Mouse (Mus musculus) liver, embryonic 12.5 days (tissue): ENCODE results near the gene Mta1. TPM values are rescaled to one million over a fixed set of nuclear protein-coding genes. Genes with fewer than 3 reads are reported as not detected.

ENCODE experiments used
- ATAC-seq: fragments of 200-750 bp; cut with Nextera tagmentation; 2 replicates; pipeline ENCODE4 v1.8.0; 2017; ENCODE audit warnings: moderate number of reproducible peaks, mild to moderate bottlenecking, moderate library complexity
- H3K27ac ChIP-seq: fragments of 300-500 bp; sonication (generic); 2 replicates; pipeline ENCODE4 v1.5.1; 2016; ENCODE audit warnings: mild to moderate bottlenecking
- H3K27me3 ChIP-seq: fragments of 300-500 bp; sonication (generic); replicated peaks from 2 replicates; pipeline ENCODE4 v1.6.1; 2016; ENCODE audit warnings: mild to moderate bottlenecking, moderate library complexity
- H3K36me3 ChIP-seq: fragments of 300-500 bp; sonication (generic); 2 replicates; pipeline ENCODE4 v1.6.1; 2016; ENCODE audit warnings: mild to moderate bottlenecking, moderate library complexity
- H3K4me1 ChIP-seq: fragments of 300-500 bp; sonication (generic); 2 replicates; pipeline ENCODE4 v1.6.1; 2016
- H3K4me2 ChIP-seq: fragments of 300-500 bp; sonication (generic); 2 replicates; pipeline ENCODE4 v1.6.1; 2016; ENCODE audit warnings: mild to moderate bottlenecking, moderate library complexity
- H3K4me3 ChIP-seq: fragments of 300-500 bp; sonication (generic); 2 replicates; pipeline ENCODE4 v1.5.1; 2016; ENCODE audit warnings: mild to moderate bottlenecking, moderate library complexity
- H3K9ac ChIP-seq: fragments of 300-500 bp; sonication (generic); 2 replicates; pipeline ENCODE4 v1.6.1; 2016; ENCODE audit warnings: mild to moderate bottlenecking, moderate library complexity
- H3K9me3 ChIP-seq: fragments of 300-500 bp; sonication (generic); replicated peaks from 2 replicates; pipeline ENCODE4 v1.6.1; 2016; ENCODE audit warnings: mild to moderate bottlenecking, moderate library complexity
- WGBS: fragments of 180-500 bp; shearing (Covaris S2); methylation state at CpG from one replicate; pipeline ENCODE4 v1.1.7; 2016; ENCODE audit not compliant: insufficient replicate concordance; 5-methylcytosine and 5-hydroxymethylcytosine counted together
- polyA plus RNA-seq: library from polyadenylated mRNA; unstranded; fragments of >200 nt; fragmentation: Nextera tagmentation; extraction: Ambion mirVana; gene quantifications from 2 replicates; pipeline ENCODE4 v1.2.1, GENCODE M21; 2016

Mta1 gene
- polyA plus RNA-seq, 1 experiment from 2014 or later: 7.7 TPM

DNA sequence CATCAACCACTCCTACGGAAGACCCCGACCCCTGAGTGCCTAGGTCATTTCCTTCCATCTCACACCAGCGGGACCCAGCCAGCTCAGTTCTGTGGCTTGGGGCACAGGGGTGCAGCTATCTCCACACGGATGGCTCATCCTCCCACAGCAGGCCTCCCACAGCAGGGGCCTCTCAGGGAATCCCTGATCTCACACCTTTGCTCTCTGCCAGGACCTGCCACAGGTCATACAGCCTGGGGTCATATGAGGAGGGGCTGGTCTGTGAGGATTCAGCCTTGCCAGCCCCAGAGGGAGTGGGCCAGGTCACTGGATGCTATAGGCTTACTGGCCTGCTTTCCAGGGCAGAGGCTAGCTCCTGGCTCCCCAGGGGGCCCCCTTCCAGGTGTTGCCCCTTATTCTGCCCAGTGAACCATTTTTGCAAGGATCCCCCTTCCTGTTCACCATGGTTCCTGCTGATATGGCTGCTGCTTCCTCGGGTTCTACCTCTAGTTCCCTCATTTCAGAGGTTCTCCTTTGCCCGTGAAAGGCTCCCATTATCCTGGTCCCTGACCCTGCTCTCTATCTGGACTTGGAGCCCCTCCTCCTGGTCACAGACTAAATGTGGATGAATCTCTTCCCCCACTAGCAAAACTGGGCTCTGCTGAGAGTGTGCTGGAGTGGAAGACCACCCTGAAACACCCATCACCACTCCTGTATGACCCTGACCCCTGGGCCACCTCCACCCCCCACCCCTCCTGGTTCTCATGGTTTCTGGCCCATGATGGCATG, 1.6 kb downstream of the Mta1 start:
- Histone ChIP-seq H3K4me3 (peak overlapping the region; percentile 98), H3K27me3 (peaks cover 27% of the 10 kb centered on the region), H3K27ac (peak overlapping the region; percentile 88), H3K36me3 (peaks cover 28% of the 10 kb centered on the region), H3K4me2 (peak overlapping the region; percentile 98), H3K9ac (peak overlapping the region; percentile 99), H3K4me1 (peaks cover 73% of the 10 kb centered on the region), H3K9me3 (no peaks in the 10 kb centered on the region)
- ATAC-seq: 0 out of 2 replicates have a peak, but pooled peaks have one; percentile 25
- 15% methylated on average over 6 of the region's 6 CpGs for WGBS

- peaks cover 33% of the 10 kb centered on the region for H3K36me3 ChIP-seq
- peaks cover 82% of the 10 kb centered on the region for H3K4me1 ChIP-seq
- H3K9me3 ChIP-seq: no peaks in the 10 kb centered on the region
- peak overlapping the region; percentile 98; the same call in 1 of the 2 replicates for H3K4me2 ChIP-seq
- peaks cover 22% of the 10 kb centered on the region for H3K27me3 ChIP-seq
- H3K27ac ChIP-seq: peak overlapping the region; percentile 88; the same call in 1 of the 2 replicates
- H3K4me3 ChIP-seq: no peak overlapping the region
- no peak overlapping the region for H3K9ac ChIP-seq
- ATAC-seq: no peak
- WGBS: 71% methylated on average over 5 of the region's 5 CpGs
Measured at GRCm38 (mm10) chr12:113100448-113101076, 2.5 kb downstream of the Mta1 start.

- Histone ChIP-seq H3K27ac (0 out of 2 replicates have a peak overlapping the region, but pooled peaks have one; percentile 49), H3K4me1 (peaks cover 90% of the 10 kb centered on the region), H3K27me3 (peaks cover 14% of the 10 kb centered on the region), H3K4me2 (no peak overlapping the region), H3K9me3 (no peaks in the 10 kb centered on the region), H3K9ac (0 out of 2 replicates have a peak overlapping the region, but pooled peaks have one; percentile 12), H3K4me3 (no peak overlapping the region), H3K36me3 (peaks cover 39% of the 10 kb centered on the region)
- no peak for ATAC-seq
- WGBS: 75% methylated on average over 9 of the region's 9 CpGs
Measured at GRCm38 (mm10) chr12:113101251-113101960, 3.3 kb downstream of the Mta1 start.

DNA sequence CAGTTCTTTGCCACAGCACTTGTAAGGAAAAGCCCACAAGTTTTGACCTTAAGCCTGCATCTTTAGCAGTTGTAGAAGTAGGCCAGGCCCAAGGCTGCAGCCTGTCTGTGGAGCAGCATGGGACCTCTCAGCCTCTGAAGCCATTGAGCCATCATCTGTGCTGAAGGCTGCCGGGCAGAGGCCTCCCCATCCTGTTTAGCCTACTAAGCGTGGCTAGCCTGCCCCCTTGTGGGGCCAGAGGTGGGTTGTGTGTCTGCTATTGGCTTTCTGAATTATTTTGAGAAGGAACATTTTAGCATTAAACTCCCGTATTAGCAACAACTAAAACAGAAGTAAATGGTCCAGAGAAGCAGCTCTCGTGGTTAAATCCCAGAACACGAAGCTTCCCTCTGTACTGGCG, 4.4 kb downstream of the Mta1 start:
- H3K4me3 ChIP-seq: no peak overlapping the region
- no peak overlapping the region for H3K4me2 ChIP-seq
- H3K9me3 ChIP-seq: no peaks in the 10 kb centered on the region
- peaks cover 93% of the 10 kb centered on the region for H3K4me1 ChIP-seq
- ATAC-seq: peak; percentile 16; the same call in 1 of the 2 replicates
- H3K9ac ChIP-seq: no peak overlapping the region
- WGBS: 58% methylated on average over 6 of the region's 6 CpGs
- H3K27me3 ChIP-seq: peaks cover 3% of the 10 kb centered on the region; the same call in 1 of the 2 replicates
- H3K36me3 ChIP-seq: peaks cover 39% of the 10 kb centered on the region
- H3K27ac ChIP-seq: peak overlapping the region; percentile 37

DNA sequence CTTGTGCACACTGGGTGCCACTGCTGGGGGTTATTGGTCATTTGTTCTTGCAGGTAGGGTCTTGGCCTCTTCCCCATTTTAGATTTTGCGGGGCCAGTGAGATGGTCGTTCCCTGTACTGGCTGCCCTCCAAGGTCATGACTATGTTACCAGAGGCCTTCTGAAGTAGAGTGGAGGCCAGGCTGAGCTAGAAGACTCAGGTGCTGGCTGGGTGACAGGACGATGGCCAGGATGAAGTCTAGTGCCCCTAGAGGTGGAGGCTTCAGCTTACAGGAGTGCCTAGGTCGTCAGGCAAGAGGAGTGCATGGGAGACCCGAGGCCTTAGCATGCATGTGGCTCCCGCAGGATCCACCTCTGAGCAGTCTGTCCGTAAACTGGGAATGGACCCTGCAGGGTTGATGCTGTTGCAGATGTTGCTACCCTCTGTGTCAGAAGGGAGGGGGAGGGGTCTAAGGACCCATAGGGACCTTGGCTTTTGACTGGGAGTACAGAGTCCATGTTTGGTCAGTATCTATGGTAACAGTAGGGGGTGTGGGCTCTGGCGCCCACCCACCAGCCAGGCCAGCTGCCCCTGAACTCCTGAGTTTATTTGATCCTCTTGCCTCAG, 5.9 kb downstream of the Mta1 start:
- no peak for ATAC-seq
- WGBS: 76% methylated on average over 8 of the region's 8 CpGs
- Histone ChIP-seq H3K4me2 (no peak overlapping the region), H3K9me3 (no peaks in the 10 kb centered on the region), H3K4me1 (peaks cover 99% of the 10 kb centered on the region), H3K4me3 (no peak overlapping the region), H3K27me3 (no peaks in the 10 kb centered on the region), H3K9ac (no peak overlapping the region), H3K27ac (peak overlapping the region; percentile 62), H3K36me3 (peaks cover 43% of the 10 kb centered on the region)

DNA sequence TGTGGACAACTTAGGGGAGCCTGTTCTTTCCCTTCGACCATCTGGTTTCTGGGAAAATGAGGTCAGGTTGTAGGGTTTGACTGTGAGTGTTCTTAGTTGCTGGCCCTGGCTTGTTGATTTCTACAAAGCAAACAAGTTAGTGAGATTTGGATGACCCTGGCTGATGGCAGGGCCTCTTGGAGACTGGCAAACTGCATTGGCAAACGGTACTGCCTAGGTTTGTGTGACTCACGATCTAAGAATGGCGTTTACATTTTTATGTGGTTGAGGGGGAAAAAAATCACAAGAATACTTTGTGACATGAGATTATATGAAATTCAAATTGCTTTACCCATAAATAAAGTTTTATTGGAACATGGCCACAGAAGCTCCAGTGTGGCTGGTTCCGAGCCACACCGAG, 8.3 kb downstream of the Mta1 start:
- Histone ChIP-seq H3K27me3 (no peaks in the 10 kb centered on the region), H3K36me3 (peaks cover 35% of the 10 kb centered on the region), H3K4me2 (peak overlapping the region; percentile 60), H3K4me3 (no peak overlapping the region), H3K9ac (peak overlapping the region; percentile 67), H3K27ac (peak overlapping the region; percentile 93), H3K9me3 (no peaks in the 10 kb centered on the region), H3K4me1 (peaks cover 97% of the 10 kb centered on the region)
- WGBS: 78% methylated on average over 6 of the region's 6 CpGs
- ATAC-seq: no peak

- no peaks in the 10 kb centered on the region for H3K27me3 ChIP-seq
- ATAC-seq: peak; percentile 94
- peak overlapping the region; percentile 67 for H3K9ac ChIP-seq
- H3K4me3 ChIP-seq: peak overlapping the region; percentile 14; the same call in 1 of the 2 replicates
- peak overlapping the region; percentile 60 for H3K4me2 ChIP-seq
- 20% methylated on average over 4 of the region's 4 CpGs for WGBS
- peak overlapping the region; percentile 93 for H3K27ac ChIP-seq
- H3K36me3 ChIP-seq: peaks cover 43% of the 10 kb centered on the region
- H3K4me1 ChIP-seq: peaks cover 88% of the 10 kb centered on the region
- H3K9me3 ChIP-seq: no peaks in the 10 kb centered on the region
Measured at GRCm38 (mm10) chr12:113107431-113108124, 9.5 kb downstream of the Mta1 start.

DNA sequence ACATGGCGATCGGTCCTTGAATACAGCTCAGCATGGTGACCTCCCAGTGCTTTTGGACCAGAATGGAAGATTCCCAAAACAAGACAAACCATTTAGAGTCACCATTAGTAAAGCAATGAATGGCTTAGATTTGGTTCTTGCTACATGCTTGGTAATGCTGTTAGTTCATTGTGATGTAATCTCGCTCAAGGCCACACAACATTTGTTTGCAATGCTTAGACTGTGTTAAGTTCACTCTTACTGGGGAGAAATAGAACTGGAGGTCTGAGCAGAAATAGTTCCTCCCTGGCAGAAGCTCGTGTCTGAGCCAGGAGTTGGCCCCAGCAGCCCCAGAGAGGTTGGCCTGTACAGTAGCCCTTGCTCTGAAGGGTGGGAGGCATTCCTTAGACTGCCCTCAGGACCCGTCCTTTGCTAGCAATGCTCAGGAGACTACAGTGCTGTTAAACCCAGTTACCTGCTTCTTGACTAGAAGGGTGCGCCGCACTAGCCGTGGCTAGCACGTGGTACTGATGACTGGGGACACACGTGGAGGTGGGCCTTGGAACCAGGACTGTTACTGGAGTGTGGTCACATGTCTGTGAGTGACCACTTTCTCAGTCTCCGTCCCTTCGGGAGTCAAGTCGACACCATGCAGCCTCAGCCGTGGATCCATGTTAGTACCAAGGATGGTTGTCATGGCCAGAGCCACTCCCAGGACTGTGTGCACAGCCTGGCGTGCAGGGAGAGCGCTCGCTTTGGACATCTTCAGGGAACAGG, 10.6 kb downstream of the Mta1 start:
- peak overlapping the region; percentile 93 for H3K27ac ChIP-seq
- 85% methylated on average over 17 of the region's 17 CpGs for WGBS

DNA sequence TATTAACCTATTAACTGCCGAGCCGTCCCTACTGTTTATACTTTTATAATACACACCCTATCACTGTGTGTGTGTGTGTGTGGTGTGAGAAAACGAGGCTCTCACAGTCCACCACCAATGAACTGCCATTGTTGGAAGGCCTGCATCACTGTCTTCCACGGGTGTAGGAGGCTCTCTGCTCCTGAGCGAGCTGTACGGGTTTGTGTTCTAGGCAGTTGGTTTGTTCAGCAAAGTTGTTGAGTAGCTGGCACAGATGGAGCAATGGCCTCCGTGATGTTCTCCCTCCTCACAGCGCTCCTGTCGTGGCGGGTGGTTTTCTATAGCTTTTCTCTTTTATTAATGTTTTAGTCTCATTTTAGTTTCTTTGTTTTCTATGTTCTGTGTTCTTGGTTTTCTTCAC, 11.7 kb downstream of the Mta1 start:
- Histone ChIP-seq H3K4me2 (no peak overlapping the region), H3K27me3 (no peaks in the 10 kb centered on the region), H3K4me1 (peaks cover 75% of the 10 kb centered on the region), H3K4me3 (no peak overlapping the region), H3K27ac (peak overlapping the region; percentile 57; the same call in 1 of the 2 replicates), H3K9me3 (no peaks in the 10 kb centered on the region), H3K9ac (no peak overlapping the region), H3K36me3 (peaks cover 48% of the 10 kb centered on the region)
- ATAC-seq: no peak
- 90% methylated on average over 10 of the region's 10 CpGs for WGBS

More for the DNA sequence above, 10.6 kb downstream of the Mta1 start:
- Histone ChIP-seq H3K9ac (peak overlapping the region; percentile 40; the same call in 1 of the 2 replicates), H3K4me3 (no peak overlapping the region), H3K4me1 (peaks cover 85% of the 10 kb centered on the region), H3K4me2 (no peak overlapping the region), H3K9me3 (no peaks in the 10 kb centered on the region), H3K27me3 (no peaks in the 10 kb centered on the region), H3K36me3 (peaks cover 44% of the 10 kb centered on the region)
- ATAC-seq: no peak

DNA sequence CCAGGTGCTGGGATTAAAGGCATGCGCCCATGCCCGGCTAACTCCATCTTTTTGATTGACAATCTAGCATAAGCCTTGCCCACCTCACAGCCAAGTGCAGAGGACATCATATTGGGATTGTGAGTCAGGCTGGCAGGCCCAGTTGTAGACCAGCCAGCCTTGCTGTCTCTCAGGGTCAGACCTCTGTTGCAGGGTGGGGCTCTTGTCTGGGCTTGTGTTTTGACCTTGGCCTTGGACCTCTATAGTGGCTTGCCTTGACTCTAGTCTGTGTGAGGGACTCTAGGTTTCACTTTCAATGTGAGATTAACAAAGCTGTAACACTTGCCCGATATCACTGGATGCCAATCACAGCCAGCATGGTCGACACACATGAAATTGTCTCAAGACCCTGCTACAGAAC, 16.1 kb downstream of the Mta1 start:
- no peak overlapping the region for H3K9ac ChIP-seq
- H3K4me3 ChIP-seq: no peak overlapping the region
- no peaks in the 10 kb centered on the region for H3K27me3 ChIP-seq
- H3K27ac ChIP-seq: no peak overlapping the region
- no peak overlapping the region for H3K4me2 ChIP-seq
- H3K9me3 ChIP-seq: no peaks in the 10 kb centered on the region
- peaks cover 74% of the 10 kb centered on the region for H3K36me3 ChIP-seq
- ATAC-seq: no peak
- H3K4me1 ChIP-seq: peaks cover 32% of the 10 kb centered on the region
- WGBS: 86% methylated on average over 4 of the region's 4 CpGs
